Mouse (Mus musculus) kidney, adult 8-10 months (tissue): Measurements from ENCODE around the gene Atg5.

Source experiments
- DNase-seq, 2 experiments: peaks; one replicate each; pipeline ENCODE4 v3.0.0; 2022

Atg5 gene

GRCm38 (mm10) chr10:44355216-44355615 lies 87.1 kb downstream of the Atg5 start:
- DNase-seq = no peak

GRCm38 (mm10) chr10:44356625-44357024 lies 88.5 kb downstream of the Atg5 start:
- DNase-seq = no peak

GRCm38 (mm10) chr10:44357316-44357715 lies 89.2 kb downstream of the Atg5 start:
- peak in 1 of 2 experiments; percentile 4 for DNase-seq

- no peak for DNase-seq
These were observed 90.7 kb downstream of the Atg5 start for GRCm38 (mm10) chr10:44358816-44359215.

DNA sequence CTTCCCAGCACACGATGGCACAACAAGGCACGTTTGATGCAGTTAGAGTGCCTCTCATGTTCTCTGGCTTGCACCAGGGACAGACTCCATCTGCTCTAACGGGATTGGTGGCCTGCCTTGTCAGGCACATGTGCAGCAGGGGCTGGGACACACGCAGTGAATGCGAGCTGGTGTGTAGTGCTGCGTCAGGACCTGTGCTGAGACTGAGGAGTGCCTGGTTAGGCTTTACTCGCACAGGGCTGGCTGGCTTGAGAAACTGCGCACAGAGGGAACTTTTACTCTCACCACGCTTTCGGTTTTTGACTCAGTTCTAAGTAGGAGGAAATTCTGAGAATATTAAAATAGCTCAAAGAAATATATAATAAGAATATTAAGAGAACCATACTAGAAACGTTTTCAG lies 92.5 kb downstream of the Atg5 start:
- no peak for DNase-seq

DNA sequence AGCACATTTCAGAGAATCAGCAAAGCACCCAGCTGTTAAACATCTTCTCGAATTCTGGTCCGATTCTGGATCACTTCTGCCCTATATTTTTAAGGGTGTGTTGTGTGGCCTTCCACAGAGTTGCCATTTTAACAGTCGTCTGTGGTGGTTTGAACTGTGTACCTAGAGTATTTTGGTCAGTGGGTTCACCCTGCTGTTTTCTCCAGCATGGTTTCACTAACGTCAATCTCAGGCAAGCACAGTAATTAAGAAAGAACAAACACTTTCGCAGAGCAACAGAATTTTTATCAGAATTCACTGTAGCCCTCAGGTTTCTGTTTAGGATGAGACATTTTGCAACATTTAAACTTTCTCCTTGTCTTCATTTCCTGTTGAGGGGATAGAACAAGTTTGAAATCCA lies 94.3 kb downstream of the Atg5 start:
- no peak for DNase-seq

GRCm38 (mm10) chr10:44362846-44363245 lies 94.7 kb downstream of the Atg5 start:
- DNase-seq = no peak

DNA sequence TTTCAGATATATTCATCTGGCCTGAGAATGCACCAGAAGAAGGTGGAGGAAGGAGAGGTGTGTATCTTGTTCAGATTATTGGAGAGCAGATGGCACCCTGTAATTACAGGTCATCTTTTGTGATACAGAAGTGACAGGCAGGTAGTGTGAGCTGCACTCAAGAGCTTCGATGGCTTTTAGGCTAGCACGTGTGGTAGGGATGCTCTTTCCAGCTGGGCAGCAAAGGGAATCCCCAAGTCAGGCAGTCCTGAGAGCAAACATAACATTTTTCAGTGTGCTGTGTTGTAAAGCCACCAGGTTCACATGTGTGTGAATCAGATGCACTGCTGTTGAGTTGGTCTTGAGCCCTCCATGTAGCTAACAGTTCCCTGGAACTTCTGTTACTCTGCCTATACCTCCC lies 98.0 kb downstream of the Atg5 start:
- no peak for DNase-seq

GRCm38 (mm10) chr10:44367043-44367442 lies 98.9 kb downstream of the Atg5 start:
- no peak for DNase-seq

- DNase-seq = no peak
These were observed 100.4 kb downstream of the Atg5 start for GRCm38 (mm10) chr10:44368596-44368995.

GRCm38 (mm10) chr10:44370666-44371065 lies 102.5 kb downstream of the Atg5 start:
- DNase-seq = no peak

- DNase-seq = no peak
These were observed 104.1 kb downstream of the Atg5 start for GRCm38 (mm10) chr10:44372210-44372609.

- no peak for DNase-seq
These were observed 106.5 kb downstream of the Atg5 start for GRCm38 (mm10) chr10:44374678-44375077.

- no peak for DNase-seq
These were observed 107.3 kb downstream of the Atg5 start for GRCm38 (mm10) chr10:44375501-44375900.

GRCm38 (mm10) chr10:44377821-44378220 lies 109.7 kb downstream of the Atg5 start:
- DNase-seq = no peak

- DNase-seq = no peak
These were observed 110.2 kb downstream of the Atg5 start for GRCm38 (mm10) chr10:44378403-44378802.

DNA sequence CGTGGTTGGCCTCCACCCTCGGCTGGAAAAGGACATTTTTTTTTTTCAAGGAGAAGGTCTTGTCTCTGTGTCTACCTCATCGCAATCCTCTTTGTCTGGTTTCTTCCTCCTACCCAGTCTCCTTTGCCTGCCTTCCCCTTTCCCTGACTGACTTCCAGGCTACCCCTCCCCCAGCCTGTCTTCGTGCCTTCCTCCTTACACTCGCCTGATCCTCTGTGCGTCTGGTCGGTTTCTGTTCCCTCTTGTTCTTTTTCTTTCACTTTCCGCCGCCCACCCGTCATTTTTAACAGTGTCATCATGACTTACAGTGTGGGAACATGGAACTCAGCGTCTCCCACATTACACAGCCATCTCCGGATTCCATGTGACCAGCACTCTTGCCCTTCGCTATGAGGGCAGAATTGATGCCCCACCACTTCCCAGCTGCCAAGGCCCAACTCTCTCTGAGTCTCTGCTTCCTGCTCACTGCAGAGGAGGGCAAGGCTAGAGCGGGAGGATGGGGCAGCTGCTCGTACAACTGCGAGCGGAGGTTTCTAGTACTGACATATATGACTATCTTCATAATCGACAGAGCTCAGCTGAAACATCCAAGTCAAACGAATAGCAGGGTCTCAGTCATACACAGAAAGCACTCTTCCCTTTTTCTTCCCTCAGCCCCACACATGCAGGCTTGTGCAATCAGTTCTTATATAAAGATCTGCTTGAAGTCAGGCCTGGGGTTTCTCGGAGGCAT lies 112.5 kb downstream of the Atg5 start:
- DNase-seq = peak; percentile 23 to 30

DNA sequence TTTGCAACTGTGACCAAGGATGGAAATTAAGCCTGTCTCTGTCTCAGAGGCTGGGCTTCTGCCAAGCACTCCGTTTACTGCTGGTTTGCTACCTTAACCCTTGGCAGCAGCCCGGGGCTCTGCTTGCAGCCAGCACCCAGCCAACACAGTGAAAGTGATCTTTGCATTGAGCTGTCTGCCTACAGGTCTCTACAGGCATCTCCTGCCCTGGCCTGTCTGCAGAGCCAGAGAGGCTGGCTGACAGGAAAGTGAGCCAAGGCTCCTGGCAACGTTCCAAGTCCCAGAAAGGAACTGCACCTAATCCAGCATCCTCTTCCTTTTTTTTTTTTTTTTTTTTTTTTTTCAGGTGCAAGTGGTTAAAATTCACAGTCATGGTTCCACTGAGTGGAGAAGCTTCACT lies 113.2 kb downstream of the Atg5 start:
- peak; percentile 37 to 58 for DNase-seq

DNA sequence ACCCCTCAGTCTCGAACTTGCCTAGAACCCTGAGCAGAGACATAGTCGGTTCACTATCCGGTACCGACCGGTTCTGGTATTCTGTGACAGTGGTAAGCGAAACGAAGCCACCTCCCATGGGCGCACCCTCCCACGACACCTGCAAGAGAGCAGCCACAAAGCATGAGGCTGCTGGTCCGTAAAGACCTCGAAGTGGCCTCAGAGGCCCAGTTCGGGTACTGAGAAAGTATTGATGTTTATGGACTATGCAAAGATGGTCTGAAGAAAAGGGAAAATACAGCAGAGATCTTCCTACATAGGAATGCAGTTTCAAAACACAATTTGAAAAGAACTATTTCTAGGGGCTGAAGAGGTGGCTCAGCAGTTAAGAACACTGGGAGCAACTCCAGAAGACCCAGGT lies 113.8 kb downstream of the Atg5 start:
- DNase-seq = no peak

DNA sequence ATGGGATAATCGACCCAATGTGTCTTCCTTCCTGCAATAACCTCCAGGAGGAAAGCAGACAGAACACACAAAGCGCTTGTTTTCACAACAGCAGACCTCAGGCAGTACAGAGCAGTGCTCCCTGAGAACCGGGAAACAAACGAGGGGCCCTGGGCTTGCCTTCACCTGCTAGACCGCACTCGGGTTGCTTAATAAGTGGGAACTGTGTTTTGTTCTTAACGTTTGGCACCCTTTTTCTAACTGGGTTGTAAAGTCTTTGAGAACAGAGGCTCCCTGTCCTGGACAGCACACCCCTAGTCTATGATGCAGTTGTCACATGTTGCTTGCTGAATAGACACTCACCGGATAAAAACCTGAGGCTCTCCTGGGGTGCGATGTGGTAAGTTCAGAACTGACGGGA lies 115.1 kb downstream of the Atg5 start:
- DNase-seq = no peak

- no peak for DNase-seq
These were observed 117.1 kb downstream of the Atg5 start for GRCm38 (mm10) chr10:44385227-44385626.

- DNase-seq = no peak
These were observed 120.6 kb downstream of the Atg5 start for GRCm38 (mm10) chr10:44388706-44389233.

DNA sequence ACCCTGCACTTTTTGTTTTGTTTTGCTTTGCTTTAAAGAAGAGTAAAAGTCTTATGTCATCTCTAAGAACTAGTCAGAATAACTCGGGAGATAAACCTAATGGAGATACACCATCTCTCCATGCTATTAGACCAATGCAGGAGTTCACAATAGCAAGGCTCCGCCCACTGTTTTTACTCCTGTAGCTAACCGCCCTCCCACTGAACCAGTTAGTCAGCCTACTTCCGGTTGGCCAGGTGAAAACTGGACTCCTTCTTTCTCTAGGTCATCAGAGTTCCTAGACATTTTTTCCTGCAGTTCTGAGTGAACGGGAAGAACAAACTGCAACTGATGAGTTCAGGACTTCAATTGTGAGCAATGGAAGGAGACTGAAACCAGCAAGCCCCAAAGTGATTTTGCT lies 122.1 kb downstream of the Atg5 start:
- DNase-seq = no peak

GRCm38 (mm10) chr10:44391509-44392290 lies 123.5 kb downstream of the Atg5 start:
- DNase-seq = no peak
